Mouse (Mus musculus) stomach, postnatal 0 days (tissue): ENCODE measurements around the gene Hes6. TPM values are rescaled to one million over a fixed set of nuclear protein-coding genes. Genes with fewer than 3 reads are reported as not detected.
A peak's percentile ranks its signal among the peaks of the same experiment; 100 is the strongest.

Source experiments
- ATAC-seq: fragments of 200-750 bp; cut with Nextera tagmentation; 2 replicates; pipeline ENCODE4 v1.8.0; 2017; ENCODE audit not compliant: low FRiP score, low TSS enrichment
- DNase-seq: peaks from one replicate; pipeline ENCODE4 v3.0.0-alpha.2; 2016; ENCODE audit warnings: low spot score
- H3K27ac ChIP-seq: fragments of 300-500 bp; sonication (generic); replicated peaks from 2 replicates; pipeline ENCODE4 v1.5.1; 2014; ENCODE audit warnings: mild to moderate bottlenecking, control low read depth
- H3K27me3 ChIP-seq: fragments of 300-500 bp; sonication (generic); 2 replicates; pipeline ENCODE4 v1.6.1; 2014; ENCODE audit warnings: low read length; ENCODE audit not compliant: control insufficient read depth, insufficient read depth
- H3K36me3 ChIP-seq: fragments of 300-500 bp; sonication (generic); 2 replicates; pipeline ENCODE4 v1.6.1; 2014; ENCODE audit warnings: low read length, mixed read lengths; ENCODE audit not compliant: control insufficient read depth, insufficient read depth
- H3K4me1 ChIP-seq: fragments of 300-500 bp; sonication (generic); replicated peaks from 2 replicates; pipeline ENCODE4 v1.6.1; 2014; ENCODE audit warnings: antibody characterized with exemption; ENCODE audit not compliant: control insufficient read depth, insufficient read depth
- H3K4me2 ChIP-seq: fragments of 300-500 bp; sonication (generic); replicated peaks from 2 replicates; pipeline ENCODE4 v1.6.1; 2014; ENCODE audit warnings: low read depth, mild to moderate bottlenecking, control low read depth, moderate library complexity
- H3K4me3 ChIP-seq: fragments of 300-500 bp; sonication (generic); 2 replicates; pipeline ENCODE4 v1.5.1; 2014; ENCODE audit warnings: low read depth, low read length, control low read depth
- H3K9ac ChIP-seq: fragments of 300-500 bp; sonication (generic); 2 replicates; pipeline ENCODE4 v1.6.1; 2014; ENCODE audit warnings: mild to moderate bottlenecking, low read length, control low read depth, mixed read lengths
- H3K9me3 ChIP-seq: fragments of 300-500 bp; sonication (generic); 2 replicates; pipeline ENCODE4 v1.6.1; 2016; ENCODE audit warnings: low read length; ENCODE audit not compliant: control insufficient read depth
- CTCF ChIP-seq: IDR thresholded peaks from 2 replicates; pipeline ENCODE4 v1.5.1; 2016; ENCODE audit warnings: antibody characterized with exemption, low read depth, mild to moderate bottlenecking, moderate library complexity
- EP300 ChIP-seq: optimal IDR thresholded peaks from 2 replicates; pipeline ENCODE3; 2016; ENCODE audit warnings: antibody characterized with exemption
- WGBS: fragments of 180-500 bp; shearing (Covaris S2); extraction: QIAGEN DNeasy Blood & Tissue Kit; methylation state at CpG from one replicate; pipeline ENCODE4 v1.1.7; 2014; 5-methylcytosine and 5-hydroxymethylcytosine counted together
- polyA plus RNA-seq: library from polyadenylated mRNA; unstranded; fragments of >200 nt; fragmentation: Nextera tagmentation; extraction: Ambion mirVana; gene quantifications from 2 replicates; pipeline ENCODE4 v1.2.1, GENCODE M21; 2015

Gene Hes6
- polyA plus RNA-seq, 1 experiment from 2014 or later = 40.7 TPM

DNA sequence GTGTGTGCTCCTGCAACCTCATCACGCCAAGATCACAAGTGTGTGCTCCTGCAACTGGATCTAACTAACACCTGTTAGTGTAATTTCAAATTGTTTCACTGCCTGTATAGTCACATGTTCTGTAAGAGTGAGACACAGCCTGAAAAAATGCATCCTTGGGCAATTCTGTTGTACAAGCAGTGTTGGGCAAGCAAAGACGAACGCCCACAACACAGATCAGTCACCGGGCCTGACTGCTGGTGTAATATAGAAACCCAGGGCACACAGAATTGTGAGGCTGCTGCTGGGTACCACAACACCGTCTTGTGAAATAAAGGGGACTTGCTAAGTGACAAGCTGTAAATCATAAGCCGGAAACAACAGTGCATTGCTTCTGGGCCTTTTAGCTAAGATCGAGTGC is 23.7 kb upstream of the Hes6 start:
- H3K9ac ChIP-seq = no peak overlapping the region
- no peak overlapping the region for H3K4me2 ChIP-seq
- H3K9me3 ChIP-seq = no peaks in the 10 kb centered on the region
- peak overlapping the region; percentile 96 for H3K27ac ChIP-seq
- 74% methylated on average over 7 of the region's 7 CpGs for WGBS
- ATAC-seq (no peak), DNase-seq (no peak)
- no peak overlapping the region for H3K4me3 ChIP-seq
- H3K4me1 ChIP-seq = peaks cover 18% of the 10 kb centered on the region
- TF ChIP-seq EP300 (no peak), CTCF (no peak)
- peaks cover 18% of the 10 kb centered on the region; the same call in 1 of the 2 replicates for H3K36me3 ChIP-seq
- H3K27me3 ChIP-seq = no peaks in the 10 kb centered on the region

GRCm38 (mm10) chr1:91437083-91437400 is 23.2 kb upstream of the Hes6 start:
- DNase-seq = no peak
- ATAC-seq = no peak
- Histone ChIP-seq H3K4me3 (no peak overlapping the region), H3K4me2 (no peak overlapping the region), H3K27me3 (no peaks in the 10 kb centered on the region), H3K27ac (peak overlapping the region; percentile 96), H3K36me3 (peaks cover 23% of the 10 kb centered on the region), H3K9ac (no peak overlapping the region), H3K4me1 (peaks cover 18% of the 10 kb centered on the region), H3K9me3 (no peaks in the 10 kb centered on the region)
- 86% methylated on average over 3 of the region's 3 CpGs for WGBS
- TF ChIP-seq CTCF (no peak), EP300 (no peak)

DNA sequence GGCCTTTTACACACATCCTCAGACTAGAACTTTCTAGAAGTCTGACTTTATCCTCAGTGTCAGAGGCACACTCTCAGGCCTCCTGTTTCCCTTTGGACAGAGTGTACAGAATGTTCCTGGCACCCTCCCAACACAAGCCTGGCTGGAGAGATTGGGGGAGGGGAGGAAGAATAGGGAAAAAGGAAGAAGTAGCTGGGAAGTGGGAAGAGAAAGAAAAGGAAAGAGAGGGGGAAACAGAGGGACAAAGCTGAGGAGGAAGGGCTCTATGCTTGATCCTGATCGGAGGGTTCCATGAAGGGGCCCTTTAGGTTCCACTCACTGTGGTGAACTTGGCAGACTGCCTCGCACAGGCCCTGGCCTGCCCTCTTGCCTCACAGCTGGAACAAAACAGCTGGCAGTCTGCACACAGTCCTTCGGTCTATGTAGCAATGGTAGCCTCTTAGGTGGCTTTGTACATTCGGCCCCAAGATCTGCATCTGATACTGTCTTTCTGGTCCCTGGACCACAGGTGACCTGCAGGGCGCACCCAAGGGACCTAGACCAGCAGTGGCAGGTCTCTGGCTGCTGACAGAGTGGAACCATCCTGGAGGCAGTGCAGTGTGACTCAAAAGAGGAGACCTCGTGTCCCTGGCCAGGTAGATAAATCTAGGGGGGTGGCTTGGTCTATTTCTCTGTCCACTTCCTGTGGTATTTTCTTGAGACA is 22.7 kb upstream of the Hes6 start:
- 25% methylated on average over 6 of the region's 6 CpGs for WGBS
- H3K4me1 ChIP-seq = peaks cover 18% of the 10 kb centered on the region

DNA sequence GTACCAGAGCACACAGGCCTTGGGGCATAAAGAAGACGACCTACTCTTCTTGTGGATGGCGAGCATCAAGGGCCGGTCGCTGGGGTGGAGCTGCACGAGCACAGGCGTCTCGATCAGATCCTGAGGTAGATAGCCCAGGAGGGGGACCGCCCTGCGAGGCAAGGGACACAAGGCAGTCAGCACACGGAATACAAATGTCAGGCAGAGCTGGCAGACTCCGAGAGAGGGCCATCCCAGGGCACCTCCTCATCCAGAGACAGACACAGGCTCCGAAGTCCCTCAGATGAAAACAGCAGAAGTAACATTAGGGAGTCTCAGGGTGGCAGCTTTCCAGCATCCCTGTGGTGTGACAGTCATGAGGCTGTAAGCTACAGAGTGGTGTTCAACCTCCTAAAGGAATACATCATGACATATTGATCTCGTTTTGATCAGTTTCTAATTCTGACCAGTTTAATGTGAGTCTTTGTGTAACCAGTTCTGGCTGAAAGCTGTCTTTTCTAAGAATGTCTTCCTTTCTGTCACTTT is 21.8 kb upstream of the Hes6 start:
- no peak for ATAC-seq
- TF ChIP-seq EP300 (no peak), CTCF (no peak)

More for the DNA sequence above, 22.7 kb upstream of the Hes6 start:
- TF ChIP-seq EP300 (peak; percentile 89), CTCF (no peak)
- Histone ChIP-seq H3K9ac (no peak overlapping the region; the same call in 1 of the 2 replicates), H3K27me3 (no peaks in the 10 kb centered on the region), H3K27ac (peak overlapping the region; percentile 96), H3K9me3 (no peaks in the 10 kb centered on the region), H3K36me3 (peaks cover 26% of the 10 kb centered on the region), H3K4me2 (no peak overlapping the region), H3K4me3 (no peak overlapping the region)
- peak; percentile 80 for DNase-seq
- peak; percentile 86 for ATAC-seq

DNA sequence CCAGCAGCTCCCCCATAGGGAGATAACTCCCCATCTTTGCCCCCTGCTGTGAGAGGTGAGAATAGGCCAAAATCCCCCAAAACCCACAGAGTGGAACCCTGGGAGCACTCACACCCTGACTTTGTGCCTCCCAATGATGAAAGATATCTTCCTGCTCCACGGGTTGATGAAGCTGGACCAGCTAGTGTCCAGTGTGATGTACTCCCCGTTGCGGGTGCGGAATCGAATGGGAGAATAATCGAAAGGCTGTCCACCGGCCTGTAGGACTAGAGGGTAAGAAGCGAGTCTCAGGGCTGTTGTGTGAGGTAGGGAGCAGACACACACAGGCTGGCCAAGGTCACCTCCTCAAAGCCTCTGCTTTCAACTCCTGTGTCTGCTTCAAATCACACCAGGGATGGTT is 21.1 kb upstream of the Hes6 start:
- no peak overlapping the region for H3K4me2 ChIP-seq
- no peaks in the 10 kb centered on the region for H3K9me3 ChIP-seq
- H3K9ac ChIP-seq = no peak overlapping the region
- no peak overlapping the region for H3K4me3 ChIP-seq
- ATAC-seq (no peak), DNase-seq (no peak)
- peaks cover 18% of the 10 kb centered on the region for H3K4me1 ChIP-seq
- no peaks in the 10 kb centered on the region for H3K27me3 ChIP-seq
- peaks cover 19% of the 10 kb centered on the region for H3K36me3 ChIP-seq
- 95% methylated on average over 8 of the region's 8 CpGs for WGBS
- TF ChIP-seq CTCF (no peak), EP300 (no peak)
- H3K27ac ChIP-seq = peak overlapping the region; percentile 96; the same call in 1 of the 2 replicates

More for the DNA sequence above, 21.8 kb upstream of the Hes6 start:
- Histone ChIP-seq H3K36me3 (peaks cover 22% of the 10 kb centered on the region), H3K9me3 (no peaks in the 10 kb centered on the region), H3K4me3 (no peak overlapping the region), H3K27ac (peak overlapping the region; percentile 96), H3K27me3 (no peaks in the 10 kb centered on the region), H3K9ac (peak overlapping the region; percentile 41; the same call in 1 of the 2 replicates), H3K4me2 (no peak overlapping the region), H3K4me1 (peaks cover 18% of the 10 kb centered on the region)
- whole genome bisulfite sequencing = 67% methylated on average over 13 of the region's 13 CpGs
- DNase-seq = no peak

DNA sequence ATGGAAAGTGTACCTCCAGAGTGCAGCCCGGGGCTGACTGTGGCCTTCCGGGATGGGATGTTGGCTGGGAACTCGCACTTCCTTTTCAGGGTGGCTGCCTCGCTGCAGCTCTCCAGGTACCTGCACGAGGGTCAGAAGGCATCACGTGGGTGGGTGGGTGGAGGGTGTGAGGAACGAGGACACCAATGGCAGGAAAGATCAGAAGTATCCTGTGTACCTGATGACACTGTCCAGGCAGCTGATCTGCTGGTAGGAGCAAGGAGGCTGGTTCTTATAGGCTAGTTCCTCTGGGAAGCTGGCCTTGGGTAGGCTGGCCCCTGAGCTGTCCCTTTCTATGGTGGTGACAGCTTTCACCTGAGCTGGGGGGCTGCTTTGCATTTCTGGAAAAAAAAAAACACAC is 16.9 kb upstream of the Hes6 start:
- no peak overlapping the region for H3K4me3 ChIP-seq
- H3K4me2 ChIP-seq = no peak overlapping the region
- no peaks in the 10 kb centered on the region for H3K9me3 ChIP-seq
- no peak for ATAC-seq
- no peak for TF ChIP-seq EP300
- no peak for TF ChIP-seq CTCF
- H3K27ac ChIP-seq = no peak overlapping the region
- H3K9ac ChIP-seq = no peak overlapping the region
- H3K4me1 ChIP-seq = peaks cover 5% of the 10 kb centered on the region; the same call in 1 of the 2 replicates
- H3K27me3 ChIP-seq = no peaks in the 10 kb centered on the region
- peaks cover 24% of the 10 kb centered on the region for H3K36me3 ChIP-seq
- no peak for DNase-seq
- whole genome bisulfite sequencing = 72% methylated on average over 7 of the region's 7 CpGs
